Mouse (Mus musculus): Measurements from ENCODE around the gene Gm21969.

GRCm38 (mm10) chr4:139705986-139706385 is 103.0 kb downstream of the Gm21969 start:
- no peak for TF ChIP-seq POLR2A (IDR thresholded peaks at IDR 0.05; ENCODE audit: low read depth, low read length)
- no peak for TF ChIP-seq CTCF (IDR thresholded peaks at IDR 0.05; ENCODE audit: extremely low read depth, insufficient read length, insufficient replicate concordance, low read depth, low read length)

All from small intestine, adult 2 months (tissue).